Mouse (Mus musculus): Measurements from ENCODE around the gene Olfr564. TPM values are rescaled to one million over a fixed set of nuclear protein-coding genes. Genes with fewer than 3 reads are reported as not detected.

The Olfr564 gene
- total RNA-seq (2021), result not detected

DNA sequence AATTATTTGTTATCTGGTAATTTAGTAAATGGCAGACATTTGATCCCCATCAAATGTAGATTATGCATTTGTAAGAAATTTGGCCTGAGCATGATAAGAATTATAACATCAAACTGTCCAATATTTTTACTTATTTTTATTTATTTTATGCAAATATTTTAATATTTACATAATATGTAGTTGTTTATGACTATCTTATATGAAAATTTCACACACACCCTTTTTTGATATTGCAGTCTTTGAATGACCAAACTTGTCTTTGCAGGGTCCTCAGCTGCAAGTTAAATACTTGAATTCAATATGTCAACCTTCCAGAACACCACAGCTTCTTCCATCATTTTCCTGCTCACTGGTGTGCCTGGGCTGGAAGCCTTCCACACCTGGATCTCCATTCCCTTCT lies at the start of gene Olfr564:
Gene Olfr564, plus strand, starts transcription at position 301 of the 400 bp plus-strand sequence.
- no peak for DNase-seq

DNA sequence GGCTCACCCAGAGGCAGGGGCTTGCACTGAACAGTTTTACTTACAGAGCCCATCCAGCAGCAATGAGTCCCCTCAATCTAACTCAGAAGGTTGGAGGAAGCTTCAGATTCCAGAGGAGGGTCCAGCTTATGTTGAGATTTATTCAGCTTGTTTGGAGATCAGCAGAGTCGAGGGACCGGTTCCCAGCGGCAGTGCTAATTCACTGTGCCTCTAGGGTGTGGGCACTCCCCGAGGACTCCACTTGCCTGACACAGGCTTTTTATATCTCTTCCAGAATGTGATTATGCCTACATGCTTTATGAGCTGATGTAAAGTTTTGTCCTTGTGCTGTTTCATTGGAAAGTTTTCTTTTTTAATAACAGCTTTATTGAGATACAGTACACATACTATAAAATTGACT lies 44.0 kb upstream of the Olfr564 start, which contains the start of the genes Olfr560 and Olfr78:
Gene Olfr560, minus strand, starts transcription at position 101 of the 400 bp plus-strand sequence.
Gene Olfr78, minus strand, starts transcription at position 206 of the 400 bp plus-strand sequence.
- DNase-seq, result no peak

DNA sequence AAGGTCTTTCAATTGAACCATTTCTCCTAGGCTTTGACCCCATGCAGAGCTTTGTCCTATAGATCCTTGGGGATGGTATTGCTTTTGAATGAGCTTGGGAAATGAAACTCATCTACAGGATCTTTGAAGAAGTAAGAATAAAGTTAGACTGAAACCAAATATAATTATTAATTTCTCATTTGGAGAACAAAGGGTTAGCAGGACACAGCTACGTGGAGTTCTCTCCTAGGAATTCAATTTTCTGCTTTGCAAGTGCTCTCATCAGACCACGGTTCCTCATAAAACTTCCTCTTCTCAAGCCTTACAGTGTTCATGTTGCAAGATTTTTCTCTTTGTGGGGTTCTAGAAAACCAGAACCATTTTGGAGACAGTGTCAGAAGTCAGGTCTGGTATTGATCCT lies 32.4 kb upstream of the Olfr564 start, which contains the start of gene Olfr561:
Gene Olfr561, plus strand, starts transcription at position 301 of the 400 bp plus-strand sequence.
- no peak for DNase-seq

Other genes starting within 250 kb of the Olfr564 start
- 1 to 10 TPM; 4.4 to 4.9 TPM for gene Trim21, start 238.0 kb upstream of the Olfr564 start, total RNA-seq (2021)
- not detected for gene Olfr550, start 232.0 kb upstream of the Olfr564 start, total RNA-seq (2021)
- not detected for gene Olfr551, start 211.6 kb upstream of the Olfr564 start, total RNA-seq (2021)
- gene Olfr552, start 205.7 kb upstream of the Olfr564 start, total RNA-seq (2021), result under 1 TPM in 1 of 2 experiments, not detected in 1; 0.07 TPM
- gene Olfr553, start 185.3 kb upstream of the Olfr564 start, total RNA-seq (2021), result not detected
- not detected for gene Olfr554, start 165.0 kb upstream of the Olfr564 start, total RNA-seq (2021)
- gene Olfr555, start 144.7 kb upstream of the Olfr564 start, total RNA-seq (2021), result not detected
- not detected for gene Olfr556, start 138.6 kb upstream of the Olfr564 start, total RNA-seq (2021)
- gene Trim68, start 116.2 kb upstream of the Olfr564 start, total RNA-seq (2021), result 1 to 10 TPM; 8.3 to 9.6 TPM
- not detected for gene Olfr557, start 107.6 kb upstream of the Olfr564 start, total RNA-seq (2021)
- 1 to 10 TPM; 2.9 to 3.1 TPM for gene Olfr558, start 101.3 kb upstream of the Olfr564 start, total RNA-seq (2021)
- gene Olfr33, start 84.4 kb upstream of the Olfr564 start, total RNA-seq (2021), result not detected
- not detected for gene Olfr559, start 76.0 kb upstream of the Olfr564 start, total RNA-seq (2021)
- under 1 TPM; 0.19 to 0.23 TPM for gene Olfr560, start 44.1 kb upstream of the Olfr564 start, total RNA-seq (2021)
- 1 to 10 TPM; 1.1 to 1.4 TPM for gene Olfr78, start 44.0 kb upstream of the Olfr564 start, total RNA-seq (2021)
- gene Olfr561, start 32.3 kb upstream of the Olfr564 start, total RNA-seq (2021), result not detected
- not detected for gene Olfr566, start 55.3 kb downstream of the Olfr564 start, total RNA-seq (2021)
- not detected for gene Olfr568, start 73.6 kb downstream of the Olfr564 start, total RNA-seq (2021)
- gene Olfr569, start 87.4 kb downstream of the Olfr564 start, total RNA-seq (2021), result not detected
- not detected for gene Olfr570, start 91.1 kb downstream of the Olfr564 start, total RNA-seq (2021)
- gene Olfr571, start 114.1 kb downstream of the Olfr564 start, total RNA-seq (2021), result not detected
- gene Olfr572, start 120.9 kb downstream of the Olfr564 start, total RNA-seq (2021), result not detected
- gene Olfr573-ps1, start 139.1 kb downstream of the Olfr564 start, total RNA-seq (2021), result not detected
- gene Olfr574, start 145.0 kb downstream of the Olfr564 start, total RNA-seq (2021), result not detected
- not detected for gene Olfr575, start 155.3 kb downstream of the Olfr564 start, total RNA-seq (2021)
- not detected for gene Olfr576, start 159.2 kb downstream of the Olfr564 start, total RNA-seq (2021)
- not detected for gene Olfr577, start 172.5 kb downstream of the Olfr564 start, total RNA-seq (2021)
- gene Olfr578, start 185.8 kb downstream of the Olfr564 start, total RNA-seq (2021), result not detected
- not detected for gene Olfr582, start 234.5 kb downstream of the Olfr564 start, total RNA-seq (2021)
- not detected for gene Olfr583, start 247.8 kb downstream of the Olfr564 start, total RNA-seq (2021)